Mouse (Mus musculus) spleen, postnatal 36 days (tissue): ENCODE measurements around the gene Fam173b.
A peak's percentile ranks its signal among the peaks of the same experiment; 100 is the strongest.

Experiments
- DNase-seq, 2 experiments: peaks; one replicate each; pipeline ENCODE4 v3.0.0; 2022; ENCODE audit warnings: low spot score in 2 of 2, mixed read lengths in 1 of 2

The Fam173b gene

GRCm38 (mm10) chr15:31586519-31586918, 15.1 kb upstream of the Fam173b start:
- peak; percentile 71 to 80 for DNase-seq

- DNase-seq = no peak
Measured at GRCm38 (mm10) chr15:31587789-31588188, 13.9 kb upstream of the Fam173b start.

DNA sequence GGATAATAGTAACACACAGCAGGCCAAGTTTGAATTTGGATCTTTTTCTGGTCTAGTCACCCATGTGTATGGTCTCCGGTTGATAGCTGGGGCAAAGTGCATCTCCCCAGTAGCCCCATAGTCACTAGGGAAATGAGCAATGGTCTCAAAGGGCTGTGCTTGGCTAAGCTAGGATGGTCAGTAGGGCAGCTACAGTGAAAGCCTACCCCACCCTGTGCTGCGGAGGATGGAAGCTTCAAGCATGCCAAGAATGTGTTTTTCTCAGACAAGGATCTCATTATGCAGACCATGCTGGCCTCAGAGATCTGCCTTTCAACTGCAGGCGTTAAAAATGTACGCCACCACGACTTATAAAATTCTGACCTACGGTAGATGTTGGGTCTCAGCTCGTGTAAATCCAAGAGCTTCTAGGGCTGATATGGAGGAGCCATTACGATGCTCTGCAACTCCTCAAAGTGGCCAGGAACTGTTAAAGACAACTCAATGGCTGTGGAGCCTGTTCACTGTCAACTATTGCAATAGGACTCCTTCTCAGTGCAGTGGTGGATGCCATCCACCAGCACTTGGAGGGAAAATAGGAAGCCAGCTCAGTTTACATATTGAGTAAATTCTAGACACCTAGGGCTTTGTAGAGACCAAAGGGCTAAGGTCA, 12.5 kb upstream of the Fam173b start:
- DNase-seq = no peak

- DNase-seq = no peak
Measured at GRCm38 (mm10) chr15:31590176-31590575, 11.5 kb upstream of the Fam173b start.

GRCm38 (mm10) chr15:31592531-31592930, 9.1 kb upstream of the Fam173b start:
- no peak for DNase-seq

GRCm38 (mm10) chr15:31594260-31594659, 7.4 kb upstream of the Fam173b start:
- no peak for DNase-seq

DNA sequence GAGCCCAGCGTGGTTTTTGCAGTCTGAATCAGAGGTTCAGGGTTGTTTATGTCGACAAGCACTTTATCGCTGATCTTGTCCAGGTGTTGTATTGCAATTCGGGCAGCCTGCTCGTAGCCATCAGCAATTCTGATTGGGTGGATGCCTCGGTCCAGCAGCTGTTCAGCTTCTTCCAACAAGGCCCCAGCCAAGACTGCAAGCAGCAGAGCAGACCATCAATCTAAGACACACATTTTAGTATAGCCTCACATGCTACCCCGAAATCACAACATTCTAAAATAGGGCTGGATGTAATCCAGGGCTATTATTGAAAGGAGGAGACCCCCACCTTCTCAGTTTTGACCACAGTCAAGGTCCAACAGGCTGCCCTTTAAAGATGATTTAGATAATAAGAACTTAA, 6.0 kb upstream of the Fam173b start:
- no peak for DNase-seq

DNA sequence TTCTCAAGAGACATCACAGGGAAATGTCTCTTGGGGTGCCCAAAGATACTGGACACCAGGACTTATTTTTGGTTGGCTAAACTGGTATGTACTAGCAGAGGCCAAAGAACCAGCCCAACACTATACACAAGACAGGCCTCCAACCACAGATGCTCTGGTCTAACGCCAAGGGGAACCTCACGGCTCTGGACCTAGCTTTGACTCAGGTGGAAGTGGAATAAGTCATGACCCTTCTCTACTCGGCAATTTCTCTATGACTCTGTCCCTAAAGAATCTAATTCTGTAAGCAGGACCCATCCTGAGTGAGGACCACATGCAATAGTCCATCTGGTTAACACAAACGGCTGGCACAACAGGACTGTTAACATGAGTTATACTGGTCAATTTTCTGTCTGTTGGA, 1.8 kb upstream of the Fam173b start:
- no peak for DNase-seq

DNA sequence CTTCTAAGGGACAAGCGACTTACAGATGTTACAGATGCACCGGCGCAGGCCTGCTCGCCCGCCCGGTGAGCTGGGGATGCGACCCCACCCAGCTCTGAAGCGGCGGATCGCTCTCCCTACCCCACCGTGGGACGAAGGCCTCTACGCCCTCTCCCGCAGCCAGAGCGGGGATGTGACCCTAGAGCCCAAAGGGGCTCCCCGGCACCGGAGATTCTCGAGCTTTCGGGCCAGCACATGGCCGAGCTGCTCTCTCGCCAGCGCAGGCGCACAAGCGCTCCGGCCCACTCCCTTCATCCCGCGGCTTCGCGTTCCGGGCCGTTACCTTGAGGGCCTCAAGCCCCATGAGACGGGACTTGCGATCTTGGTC, 390 bp upstream of the Fam173b start:
- DNase-seq = no peak

DNA sequence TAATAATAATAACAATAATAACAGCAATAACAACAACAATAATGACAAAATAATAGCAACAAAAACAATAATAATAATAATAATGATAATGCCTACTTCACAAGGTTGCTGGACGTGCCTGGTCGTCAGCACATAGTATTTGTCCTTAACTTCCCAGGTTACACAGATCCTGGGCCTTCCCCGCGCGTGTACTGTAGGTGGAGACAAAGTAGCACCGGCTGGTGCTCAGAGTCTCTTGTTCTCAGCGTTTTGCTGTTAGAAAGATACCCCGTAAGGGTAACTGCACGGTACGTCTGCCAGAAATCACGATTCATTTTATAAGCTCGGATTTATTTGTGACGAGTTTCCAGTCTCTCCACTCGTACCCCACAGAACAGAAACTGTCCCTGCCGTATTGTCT, 774 bp downstream of the Fam173b start:
- peak; percentile 50 to 61 for DNase-seq

- DNase-seq = no peak
Measured at GRCm38 (mm10) chr15:31603113-31603512, 1.5 kb downstream of the Fam173b start.

- DNase-seq = no peak
Measured at GRCm38 (mm10) chr15:31606821-31607220, 5.2 kb downstream of the Fam173b start.

DNA sequence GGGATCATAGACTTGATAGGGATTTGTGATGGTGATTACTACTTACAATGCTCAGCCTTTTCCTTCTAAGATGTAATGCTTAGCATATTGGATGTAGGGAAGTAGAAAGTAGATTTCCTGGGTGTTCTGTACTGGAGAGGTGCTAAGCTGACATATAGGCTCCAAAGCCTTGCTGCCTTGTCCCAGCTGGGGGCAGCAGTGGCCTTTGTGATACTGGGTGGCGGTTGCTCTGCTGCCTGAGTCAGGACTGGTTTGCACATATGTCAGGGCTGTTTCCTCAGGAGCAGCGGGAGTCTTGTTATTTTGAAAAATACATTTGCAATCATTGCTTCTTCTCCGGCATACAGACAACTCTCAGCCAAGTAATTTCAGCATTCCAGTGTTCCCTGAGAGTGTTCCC, 9.4 kb downstream of the Fam173b start:
- no peak for DNase-seq

DNA sequence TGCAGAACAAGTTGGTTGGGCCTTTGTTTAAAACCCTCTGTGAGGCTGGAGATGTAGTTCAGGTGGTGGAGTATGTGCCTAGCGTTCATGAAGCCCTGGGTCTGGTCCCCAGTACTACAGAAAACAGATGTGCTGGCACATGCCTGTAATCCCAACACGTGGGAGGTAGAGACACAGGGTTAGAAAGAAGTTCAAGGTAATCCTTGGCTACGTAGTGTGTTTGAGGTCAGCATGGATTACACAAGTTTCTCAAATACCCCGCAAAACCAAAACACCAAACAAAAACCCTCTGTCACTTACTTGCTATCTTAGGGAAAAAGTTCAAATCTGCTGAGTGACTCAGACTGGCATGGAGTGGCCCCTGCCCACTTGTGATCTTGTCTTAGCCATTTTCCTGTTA, 10.3 kb downstream of the Fam173b start:
- no peak for DNase-seq

- DNase-seq = no peak
Measured at GRCm38 (mm10) chr15:31613826-31614453, 12.3 kb downstream of the Fam173b start.

DNA sequence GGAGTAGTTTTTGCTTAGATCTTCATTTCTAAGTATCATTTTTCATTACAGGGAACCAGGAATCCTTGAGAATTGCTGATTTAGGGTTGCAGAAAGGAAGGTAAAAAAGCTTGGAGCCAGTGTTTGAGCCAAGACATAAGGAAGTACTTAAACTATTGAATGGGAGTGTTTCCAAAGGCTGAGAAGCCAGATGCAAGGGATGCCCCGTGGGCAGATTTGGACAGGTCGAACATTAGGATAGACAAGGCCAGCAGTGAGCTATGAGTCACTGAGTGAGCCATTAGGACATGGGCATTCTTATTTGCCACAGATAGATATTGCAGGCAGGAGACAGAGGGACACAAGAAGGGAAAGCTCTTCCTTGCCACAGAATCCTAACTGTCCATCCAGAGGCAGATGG, 13.0 kb downstream of the Fam173b start:
- no peak for DNase-seq

- peak; percentile 32 to 43 for DNase-seq
Measured at GRCm38 (mm10) chr15:31617261-31617660, 15.6 kb downstream of the Fam173b start.

GRCm38 (mm10) chr15:31619521-31619920, 17.9 kb downstream of the Fam173b start:
- no peak for DNase-seq

GRCm38 (mm10) chr15:31627277-31628154, 25.9 kb downstream of the Fam173b start:
- no peak for DNase-seq

- DNase-seq = no peak
Measured at GRCm38 (mm10) chr15:31628180-31628579, 26.5 kb downstream of the Fam173b start.

DNA sequence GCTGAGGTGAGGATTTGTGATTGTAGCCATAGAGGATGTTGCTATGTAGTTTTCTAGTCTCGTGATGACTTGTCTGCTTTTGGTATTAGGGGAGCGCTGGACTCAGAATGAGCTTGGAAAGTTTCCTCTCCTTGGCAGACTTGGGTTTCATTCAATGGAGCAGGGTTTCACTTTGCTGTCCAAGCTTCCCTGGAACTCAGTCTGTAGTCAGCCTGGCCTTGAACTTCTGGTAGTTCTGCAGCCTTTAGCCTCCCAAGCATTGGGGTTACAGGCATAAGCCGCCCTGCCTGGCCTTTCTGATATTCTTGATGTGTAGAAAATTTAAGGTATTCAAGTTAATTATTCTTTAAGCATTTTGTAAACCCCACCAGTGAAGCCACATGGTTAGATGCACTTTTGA, 27.9 kb downstream of the Fam173b start:
- no peak for DNase-seq

- no peak for DNase-seq
Measured at GRCm38 (mm10) chr15:31631396-31631858, 29.8 kb downstream of the Fam173b start.

- no peak for DNase-seq
Measured at GRCm38 (mm10) chr15:31632478-31632877, 30.8 kb downstream of the Fam173b start.
